Mouse (Mus musculus): ENCODE measurements around the gene Hs3st4. TPM values are rescaled to one million over a fixed set of nuclear protein-coding genes. Genes with fewer than 3 reads are reported as not detected.

Gene Hs3st4
- polyA plus RNA-seq, 1 experiment from 2014 or later: 0.17 TPM

DNA sequence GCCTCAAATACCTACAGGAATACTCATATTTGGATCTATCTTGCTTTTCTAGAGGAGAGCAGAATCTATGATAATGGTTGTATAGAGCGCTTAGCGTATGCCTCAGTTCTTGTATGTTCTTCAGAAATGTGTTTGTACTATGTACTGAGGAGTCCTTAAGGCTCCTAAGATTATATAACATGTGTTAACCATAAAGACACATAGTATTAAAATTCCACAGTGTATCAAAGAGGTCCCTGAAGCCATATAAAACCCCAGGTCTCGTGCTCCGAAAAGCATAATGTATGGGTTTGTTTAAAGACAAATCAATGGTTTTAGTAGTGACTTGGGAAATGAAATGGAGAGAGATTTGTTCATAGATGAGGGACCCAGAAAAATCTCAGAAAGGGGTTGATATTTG lies 371.4 kb downstream of the Hs3st4 start:
- no peaks in the 10 kb centered on the region for H3K27me3 ChIP-seq
- ATAC-seq (ENCODE audit: insufficient number of reproducible peaks, insufficient read depth, low FRiP score, low TSS enrichment, low read depth): no peak
- H3K4me1 ChIP-seq: no peaks in the 10 kb centered on the region
- no peak overlapping the region for H3K27ac ChIP-seq
- H3K4me3 ChIP-seq: no peak overlapping the region
- no peak overlapping the region for H3K9ac ChIP-seq
- WGBS: 74% methylated on average over 4 of the region's 4 CpGs
- no peaks in the 10 kb centered on the region for H3K9me3 ChIP-seq
- H3K36me3 ChIP-seq: no peaks in the 10 kb centered on the region
- H3K4me2 ChIP-seq: no peak overlapping the region

DNA sequence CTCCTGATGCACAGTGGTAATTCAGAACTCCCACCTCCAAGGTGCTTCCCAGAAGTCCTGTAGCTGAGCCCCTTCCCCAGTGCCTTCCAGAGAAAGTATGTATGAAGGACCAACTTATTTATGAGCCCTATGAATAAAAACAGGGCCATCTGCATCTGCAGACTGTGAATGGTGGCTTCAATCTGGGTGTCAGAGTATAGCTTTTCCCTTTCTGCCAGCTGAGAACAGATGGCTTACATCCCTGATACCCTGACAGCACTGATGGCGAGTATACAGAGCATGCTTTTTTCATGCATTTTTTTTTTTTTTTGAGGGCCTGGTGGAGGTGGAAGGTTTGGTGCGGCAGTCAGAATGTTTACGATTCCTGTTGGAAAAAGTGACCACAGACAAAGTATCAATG lies 375.4 kb downstream of the Hs3st4 start:
- Histone ChIP-seq H3K4me1 (no peaks in the 10 kb centered on the region), H3K36me3 (no peaks in the 10 kb centered on the region), H3K4me3 (no peak overlapping the region), H3K27ac (no peak overlapping the region), H3K27me3 (no peaks in the 10 kb centered on the region), H3K4me2 (no peak overlapping the region), H3K9me3 (no peaks in the 10 kb centered on the region), H3K9ac (no peak overlapping the region)
- no peak for ATAC-seq (ENCODE audit: insufficient number of reproducible peaks, insufficient read depth, low FRiP score, low TSS enrichment, low read depth)
- WGBS: 70% methylated on average over 3 of the region's 3 CpGs

DNA sequence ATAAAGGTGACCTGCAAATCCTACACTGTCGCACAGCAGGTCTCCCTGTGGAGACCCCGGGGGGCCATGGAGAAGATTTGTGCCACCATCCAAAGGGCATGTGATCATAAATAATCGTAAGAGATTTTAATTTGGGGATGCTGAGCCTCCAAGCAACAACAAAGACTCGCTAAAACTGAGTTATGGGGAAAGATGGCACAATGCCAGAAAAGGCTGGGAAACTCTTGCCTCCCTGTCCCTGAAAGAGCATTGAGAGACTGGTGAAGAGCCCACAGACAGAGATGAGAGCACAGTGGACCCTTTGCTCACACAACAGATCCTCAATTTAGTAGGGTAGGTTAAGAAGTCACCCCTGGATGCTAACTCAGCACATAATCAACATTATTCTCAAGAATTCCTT lies 377.2 kb downstream of the Hs3st4 start:
- Histone ChIP-seq H3K4me1 (no peaks in the 10 kb centered on the region), H3K27ac (no peak overlapping the region), H3K4me2 (no peak overlapping the region), H3K27me3 (no peaks in the 10 kb centered on the region), H3K9ac (no peak overlapping the region), H3K9me3 (no peaks in the 10 kb centered on the region), H3K4me3 (no peak overlapping the region), H3K36me3 (no peaks in the 10 kb centered on the region)
- no peak for ATAC-seq (ENCODE audit: insufficient number of reproducible peaks, insufficient read depth, low FRiP score, low TSS enrichment, low read depth)
- 66% methylated on average over 4 of the region's 4 CpGs for WGBS

DNA sequence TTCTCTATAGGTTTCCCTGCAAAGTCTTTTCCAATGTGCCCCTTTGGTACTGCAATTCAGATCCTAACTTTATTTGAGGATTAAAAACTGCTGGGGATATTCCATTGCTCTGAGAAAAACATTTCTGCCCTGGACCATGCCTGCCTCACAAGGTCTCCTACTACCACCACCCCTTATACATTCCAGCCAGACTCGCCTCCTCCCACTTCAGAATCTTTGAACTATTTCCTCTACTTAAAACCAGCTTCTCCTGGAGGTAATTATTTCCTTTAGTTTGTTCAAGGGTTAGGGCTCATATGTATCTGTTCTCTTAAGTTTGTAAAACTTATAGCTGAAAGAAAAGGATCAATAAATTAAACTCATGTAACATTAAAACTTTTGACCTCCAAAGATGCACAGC lies 389.6 kb downstream of the Hs3st4 start:
- peaks cover 8% of the 10 kb centered on the region; the same call in 1 of the 2 replicates for H3K4me1 ChIP-seq
- no peak overlapping the region for H3K4me3 ChIP-seq
- H3K9me3 ChIP-seq: no peaks in the 10 kb centered on the region
- WGBS: 26% methylated on average over 1 of the region's 1 CpGs
- no peaks in the 10 kb centered on the region for H3K36me3 ChIP-seq
- H3K27me3 ChIP-seq: no peaks in the 10 kb centered on the region
- H3K4me2 ChIP-seq: no peak overlapping the region
- no peak for ATAC-seq (ENCODE audit: insufficient number of reproducible peaks, insufficient read depth, low FRiP score, low TSS enrichment, low read depth)
- H3K9ac ChIP-seq: no peak overlapping the region
- no peak overlapping the region for H3K27ac ChIP-seq

DNA sequence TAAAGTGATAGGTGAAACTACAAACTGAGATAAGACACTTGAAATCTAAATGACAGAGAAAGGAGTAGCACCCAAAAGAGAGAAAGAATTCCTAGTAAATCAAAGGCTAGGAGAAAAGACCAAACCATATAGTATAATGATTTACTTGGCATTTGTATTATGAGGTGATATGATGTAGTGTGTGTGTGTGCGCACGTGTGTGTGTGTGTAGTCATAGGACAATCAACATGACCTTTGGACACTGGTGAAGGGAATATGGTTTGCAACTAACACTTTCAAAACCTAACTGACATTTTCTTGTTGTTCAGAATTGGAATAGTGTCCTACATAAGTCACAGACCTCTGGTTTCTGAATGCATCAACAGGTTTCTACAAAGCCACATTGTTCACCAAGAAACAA lies 390.0 kb downstream of the Hs3st4 start:
- Histone ChIP-seq H3K4me3 (no peak overlapping the region), H3K9ac (no peak overlapping the region), H3K9me3 (no peaks in the 10 kb centered on the region), H3K36me3 (no peaks in the 10 kb centered on the region), H3K4me1 (peaks cover 8% of the 10 kb centered on the region; the same call in 1 of the 2 replicates), H3K4me2 (no peak overlapping the region), H3K27ac (no peak overlapping the region), H3K27me3 (no peaks in the 10 kb centered on the region)
- WGBS: 91% methylated on average over 2 of the region's 2 CpGs
- no peak for ATAC-seq (ENCODE audit: insufficient number of reproducible peaks, insufficient read depth, low FRiP score, low TSS enrichment, low read depth)

DNA sequence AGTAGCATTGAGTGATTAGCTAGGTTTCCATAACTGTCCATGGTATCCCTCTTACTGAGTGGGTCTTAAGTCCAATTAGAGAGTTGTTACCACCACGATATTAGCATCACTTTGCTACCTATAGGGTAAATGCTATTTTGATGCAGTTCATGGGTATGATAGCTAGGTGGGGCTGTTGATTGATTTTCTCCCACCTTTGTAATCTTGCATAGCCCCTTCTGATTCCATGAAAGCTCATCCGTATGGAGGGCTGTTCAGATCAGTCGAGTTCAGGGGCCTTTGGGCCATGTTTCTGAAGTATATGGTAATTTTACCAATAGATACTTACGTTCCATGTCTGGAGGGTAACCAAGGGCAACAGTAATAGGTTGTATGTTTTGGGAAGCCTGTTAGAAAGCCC lies 400.8 kb downstream of the Hs3st4 start:
- WGBS: 30% methylated on average over 4 of the region's 4 CpGs
- Histone ChIP-seq H3K9ac (no peak overlapping the region), H3K4me3 (no peak overlapping the region), H3K36me3 (no peaks in the 10 kb centered on the region), H3K4me1 (no peaks in the 10 kb centered on the region), H3K4me2 (no peak overlapping the region), H3K9me3 (no peaks in the 10 kb centered on the region), H3K27ac (no peak overlapping the region), H3K27me3 (no peaks in the 10 kb centered on the region)
- no peak for ATAC-seq (ENCODE audit: insufficient number of reproducible peaks, insufficient read depth, low FRiP score, low TSS enrichment, low read depth)

DNA sequence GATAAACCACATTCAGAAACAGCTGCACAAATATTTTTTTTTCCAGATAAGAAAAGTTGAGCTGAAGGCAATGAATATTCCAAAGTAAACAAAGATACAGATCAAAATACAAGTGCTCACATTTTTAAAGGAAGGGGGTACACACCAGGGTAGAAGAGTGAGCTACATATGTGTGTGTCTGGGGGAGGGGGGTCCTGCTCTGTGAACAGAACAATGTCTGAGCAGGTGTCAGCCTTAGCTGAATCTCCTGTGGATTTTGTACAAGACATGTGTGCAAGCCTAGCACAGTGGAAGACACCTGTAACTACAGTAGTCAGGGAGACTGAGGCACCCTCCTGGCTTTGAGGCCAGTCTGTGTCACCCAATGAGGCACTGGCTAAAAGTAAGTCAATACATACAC lies 416.5 kb downstream of the Hs3st4 start:
- Histone ChIP-seq H3K9ac (no peak overlapping the region), H3K9me3 (no peaks in the 10 kb centered on the region), H3K4me3 (no peak overlapping the region), H3K27ac (no peak overlapping the region), H3K4me1 (0 out of 2 replicates have a peak, but pooled peaks cover 2% of the 10 kb centered on the region), H3K36me3 (no peaks in the 10 kb centered on the region), H3K27me3 (no peaks in the 10 kb centered on the region), H3K4me2 (no peak overlapping the region)
- no peak for ATAC-seq (ENCODE audit: insufficient number of reproducible peaks, insufficient read depth, low FRiP score, low TSS enrichment, low read depth)

DNA sequence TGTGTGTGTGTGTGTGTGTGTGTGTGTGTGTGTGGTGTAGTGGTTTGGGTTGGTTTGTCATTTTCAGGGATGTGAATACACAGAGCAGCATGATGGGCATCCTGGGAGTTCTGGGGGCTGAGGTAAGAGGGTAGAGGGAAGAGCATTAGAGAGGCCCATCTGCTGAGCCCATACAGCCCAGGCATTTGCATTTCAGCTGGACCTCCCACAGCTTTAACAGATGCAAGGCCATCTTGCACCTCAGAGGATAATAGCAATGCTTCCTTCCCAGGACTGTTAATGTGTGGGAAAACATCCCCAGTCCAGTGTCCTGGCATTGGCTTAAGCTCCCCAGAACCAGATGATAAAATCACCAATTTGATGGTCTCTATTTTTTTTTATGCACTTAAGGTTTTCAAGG lies 444.3 kb downstream of the Hs3st4 start:
- Histone ChIP-seq H3K4me2 (no peak overlapping the region), H3K9ac (no peak overlapping the region), H3K27ac (no peak overlapping the region), H3K4me1 (no peaks in the 10 kb centered on the region), H3K9me3 (0 out of 2 replicates have a peak, but pooled peaks cover 2% of the 10 kb centered on the region), H3K27me3 (no peaks in the 10 kb centered on the region), H3K36me3 (no peaks in the 10 kb centered on the region), H3K4me3 (no peak overlapping the region)
- no peak for ATAC-seq (ENCODE audit: insufficient number of reproducible peaks, insufficient read depth, low FRiP score, low TSS enrichment, low read depth)
